Mouse (Mus musculus) lung, postnatal 10 days (tissue): ENCODE data around the gene Ctsz.

Experiments
- DNase-seq: peaks from one replicate; pipeline ENCODE4 v3.0.0; 2021

The Ctsz gene

DNA sequence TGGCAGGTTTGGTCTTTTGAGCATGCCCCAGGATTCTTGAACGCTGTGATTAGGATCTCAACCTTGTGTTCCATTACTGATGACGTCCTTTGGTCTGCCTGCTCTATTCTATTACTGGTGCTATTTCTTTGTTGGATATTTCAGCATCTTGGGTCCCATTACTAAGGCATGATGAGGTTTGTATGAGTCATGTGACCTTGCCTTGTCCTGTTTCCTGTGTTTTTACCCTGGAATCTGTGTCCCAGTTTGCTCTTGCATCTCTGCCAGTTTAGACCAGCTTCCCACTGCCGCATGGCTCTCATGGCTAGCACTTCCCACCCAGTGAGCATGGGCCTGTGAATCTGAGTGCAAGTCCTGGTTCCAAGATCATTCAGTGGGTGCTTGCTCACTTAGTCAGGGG, 46.9 kb downstream of the Ctsz start:
- DNase-seq = no peak

- no peak for DNase-seq
Measured at GRCm38 (mm10) chr2:174381021-174381420, 57.8 kb downstream of the Ctsz start.
